In the genomic region with DNA sequence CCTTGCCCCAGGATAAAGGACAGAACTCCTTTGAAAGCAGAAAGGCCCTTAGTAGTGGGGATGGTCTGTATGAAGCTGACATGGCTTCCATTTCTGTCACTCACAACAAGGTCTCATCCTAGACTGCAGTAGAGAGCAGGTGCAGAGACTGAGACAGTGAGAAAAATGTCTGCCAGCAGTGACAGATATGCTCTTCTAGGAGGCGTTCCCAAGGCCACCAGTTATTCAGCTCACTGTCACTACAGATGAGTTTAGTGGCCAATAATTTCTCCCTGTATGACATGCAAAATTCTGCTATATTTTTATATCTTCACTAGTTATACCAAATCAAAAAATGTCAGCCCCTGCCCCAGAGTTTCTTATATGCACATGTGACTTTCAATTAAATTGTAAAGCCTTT, we compare ENCODE assay signal across 15 mouse cellular contexts.
"Had no signal": no experiment of that assay in that cellular context is flagged by ENCODE, and none has a peak within 500 bp of the region (broad histone marks: within the 10 kb centered on the region; RNA-seq: fewer than 3 reads in every experiment).

No protein-coding gene starts in this region.

- DNase-seq: gastrocnemius, postnatal 14 days; gastrocnemius, postnatal 36 days; heart, adult 18-20 months; heart, postnatal 14 days; heart, postnatal 36 days; kidney, adult 11 months; kidney, adult 2 months; kidney, adult 9 months; kidney, postnatal 14 days; kidney, postnatal 36 days; layer of hippocampus, adult 9-11 months; layer of hippocampus, postnatal 36 days; liver; liver, embryonic 13.5 days; liver, postnatal 0 days had no signal
